8 mouse cellular contexts compared by ENCODE assay signal in genomic region chr15:78914091-78914822, GRCm38 (mm10). TPM values are rescaled to one million over a fixed set of nuclear protein-coding genes. Genes with fewer than 3 reads are reported as not detected.
A peak's percentile ranks its signal among the peaks of the same experiment; 100 is the strongest.
DNase-seq lines count a peak whose midpoint lies in the region; ATAC-seq and TF ChIP-seq lines count a peak whose summit lies in the region.

No protein-coding gene starts in this region.

- H3K27ac ChIP-seq in forebrain, embryonic 12.5 days: peak overlapping the region; percentile 95
- peak overlapping the region; percentile 95 for H3K27ac ChIP-seq in limb, embryonic 10.5 days
- peak overlapping the region; percentile 96 for H3K27ac ChIP-seq in neural tube, embryonic 13.5 days (replicated peaks)

- peak overlapping the region; percentile 95 for H3K4me2 ChIP-seq in forebrain, embryonic 12.5 days
- H3K4me2 ChIP-seq in neural tube, embryonic 13.5 days: peak overlapping the region; percentile 77

- no peak for TF ChIP-seq POLR2A in lung, adult 2 months (IDR thresholded peaks at IDR 0.05; ENCODE audit: borderline replicate concordance, extremely low read depth, low read depth, low read length)

- H3K4me3 ChIP-seq in lung, adult 2 months (replicated peaks; ENCODE audit: extremely low read depth, low read depth, low read length): peak overlapping the region; percentile 36
- H3K4me3 ChIP-seq in forebrain, embryonic 12.5 days (replicated peaks): peak overlapping the region; percentile 76
- H3K4me3 ChIP-seq in limb, embryonic 10.5 days: peak overlapping the region; percentile 94
- H3K4me3 ChIP-seq in neural tube, embryonic 13.5 days: peak overlapping the region; percentile 72

- no peaks in the 10 kb centered on the region; the same call in 1 of the 2 replicates for H3K4me1 ChIP-seq in lung, adult 2 months (ENCODE audit: control insufficient read depth, insufficient read depth, low read length)
- peaks cover 33% of the 10 kb centered on the region for H3K4me1 ChIP-seq in forebrain, embryonic 12.5 days
- peaks cover 46% of the 10 kb centered on the region for H3K4me1 ChIP-seq in limb, embryonic 10.5 days
- H3K4me1 ChIP-seq in neural tube, embryonic 13.5 days (replicated peaks): peaks cover 41% of the 10 kb centered on the region

- H3K27me3 ChIP-seq in forebrain, embryonic 12.5 days: no peaks in the 10 kb centered on the region
- no peaks in the 10 kb centered on the region for H3K27me3 ChIP-seq in limb, embryonic 10.5 days (ENCODE audit: low read depth, poor library complexity, severe bottlenecking)
- H3K27me3 ChIP-seq in neural tube, embryonic 13.5 days: no peaks in the 10 kb centered on the region

- H3K9me3 ChIP-seq in forebrain, embryonic 12.5 days: no peaks in the 10 kb centered on the region
- no peaks in the 10 kb centered on the region for H3K9me3 ChIP-seq in limb, embryonic 10.5 days (replicated peaks)
- no peaks in the 10 kb centered on the region for H3K9me3 ChIP-seq in neural tube, embryonic 13.5 days

- 2% methylated on average over 83 of the region's 87 CpGs for WGBS in lung, adult 2 months
- under 1% methylated on average over 71 of the region's 87 CpGs for WGBS in forebrain, embryonic 12.5 days
- under 1% methylated on average over 87 of the region's 87 CpGs for WGBS in limb, embryonic 10.5 days
- under 1% methylated on average over 87 of the region's 87 CpGs for WGBS in neural tube, embryonic 13.5 days

- TF ChIP-seq CTCF in lung, adult 2 months (IDR thresholded peaks at IDR 0.05; ENCODE audit: insufficient read depth, low read length): no peak

- H3K9ac ChIP-seq in forebrain, embryonic 12.5 days: peak overlapping the region; percentile 83
- peak overlapping the region; percentile 89 for H3K9ac ChIP-seq in neural tube, embryonic 13.5 days

- H3K36me3 ChIP-seq in forebrain, embryonic 12.5 days (replicated peaks): peaks cover 17% of the 10 kb centered on the region
- H3K36me3 ChIP-seq in limb, embryonic 10.5 days: peaks cover 61% of the 10 kb centered on the region
- H3K36me3 ChIP-seq in neural tube, embryonic 13.5 days: peaks cover 10% of the 10 kb centered on the region

- DNase-seq in lung, adult 2 months: peak; percentile 18
- no peak for DNase-seq in lung, postnatal 25 days (ENCODE audit: low spot score)
- peak; percentile 73 for DNase-seq in limb, embryonic 10.5 days (ENCODE audit: low spot score)
- no peak for DNase-seq in ovary, postnatal 14 days (ENCODE audit: low spot score)
- DNase-seq in kidney, adult 8-10 months: no peak

- ATAC-seq in cerebellum, adult (ENCODE audit: insufficient number of reproducible peaks, low FRiP score, low TSS enrichment): peak; percentile 17; the same call in 1 of the 2 replicates
- peak; percentile 71 for ATAC-seq in forebrain, embryonic 12.5 days (ENCODE audit: low FRiP score)
- peak; percentile 76 for ATAC-seq in neural tube, embryonic 13.5 days (ENCODE audit: low read depth)

RNA-seq across cellular contexts. Expression of gene Pdxp, which starts 0.5 kb away (rescaled TPM):
- 3.5 and 4.2 TPM in 2 replicates for polyA plus RNA-seq in lung, adult 2 months (2012; rRNA removed)
- 51.7 and 53.6 TPM in 2 replicates for polyA plus RNA-seq in forebrain, embryonic 12.5 days (2016; fragmentation: Nextera tagmentation; extraction: Ambion mirVana)
- 37.1 and 40.8 TPM in 2 replicates for polyA plus RNA-seq in limb, embryonic 10.5 days (2016; fragmentation: Nextera tagmentation; extraction: Ambion mirVana)
- 46.3 and 53.6 TPM in 2 replicates for polyA plus RNA-seq in neural tube, embryonic 13.5 days (2015; fragmentation: Nextera tagmentation; extraction: Ambion mirVana)

RNA-seq across cellular contexts. Expression of gene Lgals1, which starts 12.3 kb away (rescaled TPM):
- polyA plus RNA-seq in lung, adult 2 months (2012; rRNA removed): 250 and 251 TPM in 2 replicates
- polyA plus RNA-seq in forebrain, embryonic 12.5 days (2016; fragmentation: Nextera tagmentation; extraction: Ambion mirVana): 216 and 321 TPM in 2 replicates
- polyA plus RNA-seq in limb, embryonic 10.5 days (2016; fragmentation: Nextera tagmentation; extraction: Ambion mirVana): 292 and 458 TPM in 2 replicates
- 273 and 356 TPM in 2 replicates for polyA plus RNA-seq in neural tube, embryonic 13.5 days (2015; fragmentation: Nextera tagmentation; extraction: Ambion mirVana)

RNA-seq across cellular contexts. Expression of gene Sh3bp1, which starts 14.7 kb away (rescaled TPM):
- polyA plus RNA-seq in lung, adult 2 months (2012; rRNA removed): 77.8 and 92.6 TPM in 2 replicates
- 10.3 TPM in 2 replicates for polyA plus RNA-seq in forebrain, embryonic 12.5 days (2016; fragmentation: Nextera tagmentation; extraction: Ambion mirVana)
- 51.1 and 51.2 TPM in 2 replicates for polyA plus RNA-seq in limb, embryonic 10.5 days (2016; fragmentation: Nextera tagmentation; extraction: Ambion mirVana)
- polyA plus RNA-seq in neural tube, embryonic 13.5 days (2015; fragmentation: Nextera tagmentation; extraction: Ambion mirVana): 6.2 and 6.8 TPM in 2 replicates

RNA-seq across cellular contexts. Expression of gene Gm49510, which starts 14.8 kb away (rescaled TPM):
- 0.04 TPM in 1 of 2 replicates, not detected in the other for polyA plus RNA-seq in lung, adult 2 months (2012; rRNA removed)
- 0.18 TPM in 1 of 2 replicates, not detected in the other for polyA plus RNA-seq in forebrain, embryonic 12.5 days (2016; fragmentation: Nextera tagmentation; extraction: Ambion mirVana)
- 0.13 and 0.51 TPM in 2 replicates for polyA plus RNA-seq in limb, embryonic 10.5 days (2016; fragmentation: Nextera tagmentation; extraction: Ambion mirVana)
- 0.37 TPM in 1 of 2 replicates, not detected in the other for polyA plus RNA-seq in neural tube, embryonic 13.5 days (2015; fragmentation: Nextera tagmentation; extraction: Ambion mirVana)

RNA-seq across cellular contexts. Expression of gene Nol12, which starts 20.5 kb away (rescaled TPM):
- 15.2 and 16.4 TPM in 2 replicates for polyA plus RNA-seq in lung, adult 2 months (2012; rRNA removed)
- 53.5 and 56.4 TPM in 2 replicates for polyA plus RNA-seq in forebrain, embryonic 12.5 days (2016; fragmentation: Nextera tagmentation; extraction: Ambion mirVana)
- 70.6 and 84.9 TPM in 2 replicates for polyA plus RNA-seq in limb, embryonic 10.5 days (2016; fragmentation: Nextera tagmentation; extraction: Ambion mirVana)
- 57.1 and 60.8 TPM in 2 replicates for polyA plus RNA-seq in neural tube, embryonic 13.5 days (2015; fragmentation: Nextera tagmentation; extraction: Ambion mirVana)

Comparison
In these comparisons a context has a peak if more than half of its experiments do, and no peak if none do; other contexts are left out.
1. DNase-seq: peak in lung, adult 2 months (single experiment) and limb, embryonic 10.5 days (single experiment); none in lung, postnatal 25 days (single experiment), ovary, postnatal 14 days (single experiment) and kidney, adult 8-10 months (0 of 2).
2. H3K4me3 ChIP-seq: peak in every context shown above with its lines; median percentile 94 in limb, embryonic 10.5 days; 76 in forebrain, embryonic 12.5 days; 72 in neural tube, embryonic 13.5 days; 36 in lung, adult 2 months.
3. ATAC-seq: peak in every context shown above with its lines; median percentile 76 in neural tube, embryonic 13.5 days; 71 in forebrain, embryonic 12.5 days; 17 in cerebellum, adult.
4. Peak in every context shown above with its lines, with median percentiles within 50 percentile points of each other: H3K27ac ChIP-seq.